Mouse (Mus musculus) kidney, adult 2 months (tissue): ENCODE data around the gene Hs3st2.

Experiments
- CTCF ChIP-seq: fragments of 200-500 bp; conservative IDR thresholded peaks from 2 replicates; pipeline ENCODE4 v1.5.1; 2011; ENCODE audit warnings: low read depth, mild to moderate bottlenecking, control low read depth, low read length, moderate library complexity, mixed read lengths; ENCODE audit not compliant: insufficient read depth, insufficient read length
- POLR2A ChIP-seq: fragments of 200-500 bp; IDR thresholded peaks from one replicate; pipeline ENCODE4 v1.6.1; 2011; ENCODE audit warnings: low read depth, low read length, control low read depth

DNA sequence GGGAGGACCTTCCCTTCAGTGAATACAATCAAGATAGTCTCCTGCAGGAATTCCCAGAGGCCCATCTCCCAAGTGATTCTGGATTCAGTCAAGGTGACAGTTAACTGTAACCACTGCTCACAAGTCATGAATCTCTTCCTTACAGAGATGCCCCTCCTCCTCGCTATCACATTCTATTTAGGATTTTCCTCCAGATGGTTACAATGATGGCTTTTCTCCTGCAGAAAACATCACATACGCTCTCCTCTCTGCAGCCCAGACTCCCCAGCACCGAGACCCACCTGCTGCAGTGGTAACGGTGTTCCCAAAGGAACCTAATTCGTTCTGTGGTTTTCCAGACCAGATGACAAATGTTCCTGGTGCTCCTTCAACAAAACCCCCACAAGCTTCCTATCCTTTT is 49.5 kb downstream of the Hs3st2 start:
- TF ChIP-seq POLR2A: no peak
- TF ChIP-seq CTCF: no peak
